Comparison of ENCODE assay signal across 8 mouse cellular contexts in genomic region chr12:69371421-69371853, GRCm38 (mm10). TPM values are rescaled to one million over a fixed set of nuclear protein-coding genes. Genes with fewer than 3 reads are reported as not detected.
A peak's percentile ranks its signal among the peaks of the same experiment; 100 is the strongest.
DNase-seq lines count a peak whose midpoint lies in the region; ATAC-seq and TF ChIP-seq lines count a peak whose summit lies in the region.

No protein-coding gene starts in this region.

- peak; percentile 58 for TF ChIP-seq CTCF in gastrocnemius, adult 2 months (IDR thresholded peaks at IDR 0.05)
- peak in 2 of 3 experiments; percentile 20 to 34; a peak in 2 of 6 replicates for TF ChIP-seq CTCF in MEL (IDR thresholded peaks at IDR 0.05 in 2 of 3, conservative IDR thresholded peaks at IDR 0.05 in 1 of 3; ENCODE audit: control insufficient read depth in 1 of 3, insufficient read depth in 1 of 3, low read depth in 2 of 3, low read length in 3 of 3, poor library complexity in 1 of 3, severe bottlenecking in 1 of 3)

- H3K27ac ChIP-seq in gastrocnemius, adult 2 months: peak overlapping the region; percentile 95
- peak overlapping the region; percentile 98 for H3K27ac ChIP-seq in MEL (ENCODE audit: control insufficient read depth, low read depth, low read length)
- H3K27ac ChIP-seq in forebrain, embryonic 10.5 days: peak overlapping the region; percentile 98
- H3K27ac ChIP-seq in limb, embryonic 13.5 days: peak overlapping the region; percentile 97

- no peak for DNase-seq in gastrocnemius, adult 2 months
- DNase-seq in gastrocnemius, postnatal 10 days: no peak
- DNase-seq in MEL (ENCODE audit: low read depth, low spot score): peak; percentile 87
- DNase-seq in forebrain, embryonic 10.5 days (ENCODE audit: extremely low spot score, low spot score): no peak
- DNase-seq in natural killer cell, adult 2 months (ENCODE audit: low spot score in 2 of 2): peak; percentile 78 to 83
- no peak for DNase-seq in urinary bladder, postnatal 36 days (ENCODE audit: low spot score in 2 of 2)
- DNase-seq in gastrocnemius, postnatal 4 days (ENCODE audit: low spot score in 2 of 2): no peak

- peaks cover 5 to 6% of the 10 kb centered on the region in 2 experiments for H3K4me1 ChIP-seq in MEL (ENCODE audit: control insufficient read depth in 1 of 2, insufficient read depth in 2 of 2, low read length in 2 of 2)
- H3K4me1 ChIP-seq in forebrain, embryonic 10.5 days: peaks cover 36% of the 10 kb centered on the region
- H3K4me1 ChIP-seq in limb, embryonic 13.5 days: peaks cover 26% of the 10 kb centered on the region

- H3K4me2 ChIP-seq in limb, embryonic 13.5 days (replicated peaks): peak overlapping the region; percentile 97

- TF ChIP-seq POLR2A in MEL (IDR thresholded peaks at IDR 0.05; ENCODE audit: control insufficient read depth in 1 of 2, insufficient read depth in 1 of 2, low read depth in 1 of 2, low read length in 2 of 2, poor library complexity in 1 of 2): no peak

- intact Hi-C loops in gastrocnemius, adult 2 months (cut with DNase I): loop anchor here (5.0 kb wide), 2 partner anchors 76 to 106 kb away; no protein-coding TSS in a partner anchor

- ATAC-seq in limb, embryonic 13.5 days (ENCODE audit: low FRiP score, low read depth): peak; percentile 86

- peak overlapping the region; percentile 96 for H3K4me3 ChIP-seq in gastrocnemius, adult 2 months
- H3K4me3 ChIP-seq in MEL (ENCODE audit: control insufficient read depth in 1 of 2, insufficient read depth in 1 of 2, low read depth in 2 of 2, low read length in 2 of 2): peak overlapping the region; percentile 78 to 96
- H3K4me3 ChIP-seq in forebrain, embryonic 10.5 days: peak overlapping the region; percentile 99
- peak overlapping the region; percentile 99 for H3K4me3 ChIP-seq in limb, embryonic 13.5 days

- H3K9me3 ChIP-seq in MEL (replicated peaks; ENCODE audit: insufficient read depth, low read length): no peaks in the 10 kb centered on the region
- no peaks in the 10 kb centered on the region for H3K9me3 ChIP-seq in forebrain, embryonic 10.5 days
- H3K9me3 ChIP-seq in limb, embryonic 13.5 days: no peaks in the 10 kb centered on the region

- no peaks in the 10 kb centered on the region for H3K27me3 ChIP-seq in MEL (ENCODE audit: control insufficient read depth in 1 of 2, insufficient read depth in 2 of 2, low read length in 2 of 2)
- H3K27me3 ChIP-seq in forebrain, embryonic 10.5 days (ENCODE audit: poor library complexity, severe bottlenecking): no peaks in the 10 kb centered on the region
- H3K27me3 ChIP-seq in limb, embryonic 13.5 days: no peaks in the 10 kb centered on the region

- TF ChIP-seq RAD21 in MEL (IDR thresholded peaks at IDR 0.05; ENCODE audit: low read depth, low read length): peak; percentile 28

- H3K9ac ChIP-seq in MEL (ENCODE audit: control insufficient read depth, low read depth, low read length, poor library complexity, severe bottlenecking): peak overlapping the region; percentile 93
- H3K9ac ChIP-seq in limb, embryonic 13.5 days: peak overlapping the region; percentile 99

- TF ChIP-seq EP300 in MEL (IDR thresholded peaks at IDR 0.05; ENCODE audit: low read depth in 1 of 2, low read length in 2 of 2): no peak

- H3K36me3 ChIP-seq in MEL (ENCODE audit: control insufficient read depth in 1 of 2, insufficient read depth in 2 of 2, low read length in 2 of 2): peaks cover 4 to 20% of the 10 kb centered on the region in 2 experiments; a peak in 3 of 4 replicates
- H3K36me3 ChIP-seq in forebrain, embryonic 10.5 days (replicated peaks): peaks cover 34% of the 10 kb centered on the region
- peaks cover 17% of the 10 kb centered on the region for H3K36me3 ChIP-seq in limb, embryonic 13.5 days

- WGBS in forebrain, embryonic 10.5 days: 0% methylated on average over 24 of the region's 24 CpGs
- WGBS in limb, embryonic 13.5 days: under 1% methylated on average over 24 of the region's 24 CpGs

- peaks cover 38% of the 10 kb centered on the region for H3K79me2 ChIP-seq in MEL (ENCODE audit: control insufficient read depth, insufficient read depth, low read length, poor library complexity)

TF ChIP-seq in MEL, 35 proteins besides CTCF, POLR2A, EP300 and RAD21:
- TF ChIP-seq CHD2 (IDR thresholded peaks at IDR 0.05; ENCODE audit: low read length) (no peak), TCF12 (IDR thresholded peaks at IDR 0.05; ENCODE audit: low read depth, low read length) (0 out of 2 replicates have a peak, but pooled peaks have one; percentile 6), SMC3 (IDR thresholded peaks at IDR 0.05; ENCODE audit: low read depth, low read length) (peak; percentile 30; the same call in 1 of the 2 replicates), RCOR1 (IDR thresholded peaks at IDR 0.05; ENCODE audit: low read depth, low read length) (no peak), MAX (IDR thresholded peaks at IDR 0.05; ENCODE audit: low read length) (peak; percentile 92), MEF2A (IDR thresholded peaks at IDR 0.05; ENCODE audit: extremely low read depth, insufficient replicate concordance, low read depth, low read length, poor library complexity, severe bottlenecking) (no peak), MAZ (IDR thresholded peaks at IDR 0.05; ENCODE audit: low read depth, low read length) (no peak), UBTF (IDR thresholded peaks at IDR 0.05; ENCODE audit: borderline replicate concordance, insufficient read depth, low read depth, low read length) (0 out of 2 replicates have a peak, but pooled peaks have one; percentile 73), MXI1 (IDR thresholded peaks at IDR 0.05; ENCODE audit: low read depth, low read length) (peak; percentile 96), NELFE (IDR thresholded peaks at IDR 0.05; ENCODE audit: low read depth, low read length) (no peak; the same call in 1 of the 2 replicates), ZC3H11A (IDR thresholded peaks at IDR 0.05; ENCODE audit: low read depth, low read length) (peak; percentile 31; the same call in 1 of the 2 replicates), TBP (IDR thresholded peaks at IDR 0.05; ENCODE audit: low read depth, low read length) (peak; percentile 58), E2F4 (IDR thresholded peaks at IDR 0.05; ENCODE audit: borderline replicate concordance, low read depth, low read length) (0 out of 2 replicates have a peak, but pooled peaks have one; percentile 19), GATA1 (IDR thresholded peaks at IDR 0.05; ENCODE audit: low read depth, low read length) (no peak), MYC (IDR thresholded peaks at IDR 0.05; ENCODE audit: low read depth, low read length) (peak; percentile 92), SIN3A (IDR thresholded peaks at IDR 0.05; ENCODE audit: low read length) (0 out of 2 replicates have a peak, but pooled peaks have one; percentile 77)
TF ChIP-seq in MEL: peak in this region for 10.

RNA-seq across cellular contexts. Expression of gene Arf6, which starts 0.5 kb away (rescaled TPM):
- 10 to 100 TPM; 20.5 to 20.8 TPM for total RNA-seq in gastrocnemius, adult 2 months (2021)
- 10 to 100 TPM; 42.5 to 52.1 TPM for total RNA-seq in gastrocnemius, postnatal 10 days (2021)
- total RNA-seq in MEL (2012; rRNA removed): 132 and 140 TPM in 2 replicates
- 100 to 1,000 TPM; 181 to 192 TPM for polyA plus RNA-seq in MEL (2012; ENCODE audit: insufficient read depth in 1 of 2, insufficient read length in 2 of 2, low read depth in 1 of 2, low replicate concordance in 2 of 2, missing spikeins in 1 of 2)
- polyA plus RNA-seq in forebrain, embryonic 10.5 days (2016; fragmentation: Nextera tagmentation; extraction: Ambion mirVana): 32.6 and 33.5 TPM in 2 replicates
- 45.6 and 45.9 TPM in 2 replicates for polyA plus RNA-seq in limb, embryonic 13.5 days (2015; fragmentation: Nextera tagmentation; extraction: Ambion mirVana)
- total RNA-seq in gastrocnemius, postnatal 4 days (2021): 10 to 100 TPM; 72.6 to 77.6 TPM

RNA-seq across cellular contexts. Expression of gene Gm9887, which starts 0.8 kb away (rescaled TPM):
- total RNA-seq in gastrocnemius, adult 2 months (2021): not detected
- total RNA-seq in gastrocnemius, postnatal 10 days (2021): under 1 TPM; 0.45 to 0.54 TPM
- total RNA-seq in MEL (2012; rRNA removed): 0.69 and 1.7 TPM in 2 replicates
- 1 to 10 TPM in 1 of 2 experiments, not detected in 1; 4.9 TPM for polyA plus RNA-seq in MEL (2012; ENCODE audit: insufficient read depth in 1 of 2, insufficient read length in 2 of 2, low read depth in 1 of 2, low replicate concordance in 2 of 2, missing spikeins in 1 of 2)
- polyA plus RNA-seq in forebrain, embryonic 10.5 days (2016; fragmentation: Nextera tagmentation; extraction: Ambion mirVana): 0.84 and 1.2 TPM in 2 replicates
- 1.0 and 1.4 TPM in 2 replicates for polyA plus RNA-seq in limb, embryonic 13.5 days (2015; fragmentation: Nextera tagmentation; extraction: Ambion mirVana)
- total RNA-seq in gastrocnemius, postnatal 4 days (2021): under 1 TPM in 1 of 2 experiments, not detected in 1; 0.81 TPM

RNA-seq across cellular contexts. Expression of gene Nemf, which starts 14.5 kb away (rescaled TPM):
- 10 to 100 TPM; 23.1 to 23.6 TPM for total RNA-seq in gastrocnemius, adult 2 months (2021)
- total RNA-seq in gastrocnemius, postnatal 10 days (2021): 10 to 100 TPM; 21.3 to 23.4 TPM
- 32.1 and 33.4 TPM in 2 replicates for total RNA-seq in MEL (2012; rRNA removed)
- polyA plus RNA-seq in MEL (2012; ENCODE audit: insufficient read depth in 1 of 2, insufficient read length in 2 of 2, low read depth in 1 of 2, low replicate concordance in 2 of 2, missing spikeins in 1 of 2): 10 to 100 TPM in 1 of 2 experiments, not detected in 1; 30.2 TPM
- polyA plus RNA-seq in forebrain, embryonic 10.5 days (2016; fragmentation: Nextera tagmentation; extraction: Ambion mirVana): 95.2 and 97.8 TPM in 2 replicates
- polyA plus RNA-seq in limb, embryonic 13.5 days (2015; fragmentation: Nextera tagmentation; extraction: Ambion mirVana): 103 and 108 TPM in 2 replicates
- total RNA-seq in gastrocnemius, postnatal 4 days (2021): 10 to 100 TPM; 30.0 to 33.5 TPM

Comparison
In these comparisons a context has a peak if more than half of its experiments do, and no peak if none do; other contexts are left out.
1. DNase-seq: peak in MEL (single experiment) and natural killer cell, adult 2 months (2 of 2); none in gastrocnemius, adult 2 months (single experiment), gastrocnemius, postnatal 10 days (single experiment), forebrain, embryonic 10.5 days (single experiment), urinary bladder, postnatal 36 days (0 of 2) and gastrocnemius, postnatal 4 days (0 of 2).
2. Peak in every context shown above with its lines, with median percentiles within 50 percentile points of each other: H3K27ac ChIP-seq and H3K4me3 ChIP-seq.